Mouse (Mus musculus) lung, postnatal 14 days (tissue): ENCODE measurements around the gene Tiprl.

Experiments
- DNase-seq: peaks from one replicate; pipeline ENCODE4 v3.0.0; 2021

Tiprl gene

GRCm38 (mm10) chr1:165201445-165202012 lies 35.3 kb downstream of the Tiprl start:
- no peak for DNase-seq

- DNase-seq = no peak
Observed at GRCm38 (mm10) chr1:165200748-165201147, 36.0 kb downstream of the Tiprl start.

DNA sequence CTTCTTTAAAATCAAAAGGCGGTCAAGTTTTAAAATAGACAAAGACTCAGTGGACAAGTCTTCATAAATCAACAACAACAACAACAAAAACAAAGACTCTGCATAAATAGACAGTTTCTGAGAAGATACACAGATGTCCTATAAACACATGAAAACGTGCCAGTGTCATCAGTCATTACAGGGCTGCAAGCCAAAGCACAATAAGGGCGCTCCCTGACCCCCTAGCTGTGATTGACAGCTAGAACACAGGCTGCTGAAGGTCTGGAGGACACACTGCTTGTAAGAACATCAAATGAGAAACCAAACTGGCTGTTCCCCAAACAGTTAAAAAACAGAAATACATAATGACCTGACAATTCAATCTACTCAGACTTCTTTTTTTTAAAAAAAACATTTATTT lies 37.2 kb downstream of the Tiprl start:
- DNase-seq = no peak

GRCm38 (mm10) chr1:165198951-165199350 lies 37.8 kb downstream of the Tiprl start:
- DNase-seq = no peak

- DNase-seq = no peak
Observed at GRCm38 (mm10) chr1:165197875-165198274, 38.9 kb downstream of the Tiprl start.

DNA sequence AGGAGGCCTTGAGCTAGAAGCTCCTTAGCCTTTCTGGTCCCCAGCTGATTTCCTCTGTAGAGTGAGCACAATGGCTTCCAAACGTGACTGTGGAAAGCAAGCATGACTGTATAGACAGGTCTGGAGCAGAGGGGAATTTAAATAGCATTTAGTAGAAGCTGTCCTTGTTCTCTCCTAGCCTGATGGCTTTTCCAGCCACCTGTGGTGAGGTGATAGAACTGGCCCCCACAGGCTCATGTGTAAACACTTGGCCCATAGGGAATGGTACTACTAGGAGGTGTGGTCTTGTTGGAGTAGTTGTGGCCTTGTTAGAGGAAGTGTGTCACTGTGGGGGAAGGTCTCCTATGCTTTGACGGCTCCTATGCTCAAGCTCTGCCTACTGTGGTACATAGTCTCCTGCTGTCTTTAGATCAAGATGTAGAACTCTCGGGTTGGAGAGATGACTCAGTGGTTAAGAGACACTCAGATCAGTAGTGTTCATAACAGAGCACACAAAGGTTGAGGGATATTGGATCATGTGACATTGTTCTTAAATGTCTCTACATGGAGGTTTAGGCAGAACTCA lies 41.3 kb downstream of the Tiprl start:
- DNase-seq = no peak

DNA sequence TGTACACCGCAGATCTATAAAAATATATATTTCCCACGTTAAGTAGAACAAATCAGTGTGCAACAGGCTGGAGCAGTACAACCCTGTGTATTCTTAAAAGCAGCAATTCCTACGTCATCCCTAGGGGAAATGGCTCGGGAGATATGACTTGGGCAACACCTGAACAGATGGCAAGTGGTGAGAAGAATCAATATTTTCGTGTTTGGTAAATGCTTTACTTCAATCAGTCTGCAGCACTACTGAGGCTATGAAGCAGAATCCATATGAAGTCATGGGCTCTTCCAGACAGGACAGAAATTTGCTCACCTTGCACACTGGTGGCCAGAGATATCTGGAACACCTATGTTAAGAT lies 42.2 kb downstream of the Tiprl start:
- no peak for DNase-seq

- DNase-seq = peak; percentile 95
Observed at GRCm38 (mm10) chr1:165193880-165194661, 42.7 kb downstream of the Tiprl start, which contains the start of gene Sft2d2. TSS of gene Sft2d2 (minus strand) at chr1:165194438.

DNA sequence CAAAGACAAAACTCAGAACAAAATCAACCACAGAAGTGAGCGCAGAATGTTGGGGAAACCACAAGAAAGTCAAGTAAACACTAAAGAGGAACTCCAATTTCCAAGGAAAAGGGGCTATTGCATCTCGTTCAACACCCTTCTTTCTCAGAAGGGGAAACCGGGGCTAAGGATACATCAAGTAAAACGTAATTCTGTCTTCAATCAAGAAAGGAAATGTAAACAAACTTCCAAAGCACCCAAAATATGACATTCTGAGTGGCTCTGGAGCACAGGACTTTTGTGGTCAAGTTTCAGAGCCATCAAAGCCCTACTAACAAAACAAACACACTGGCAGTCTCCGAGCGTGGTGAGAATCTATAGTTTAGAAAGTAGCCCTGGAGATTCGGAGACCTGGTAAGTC lies 43.4 kb downstream of the Tiprl start:
- DNase-seq = no peak

DNA sequence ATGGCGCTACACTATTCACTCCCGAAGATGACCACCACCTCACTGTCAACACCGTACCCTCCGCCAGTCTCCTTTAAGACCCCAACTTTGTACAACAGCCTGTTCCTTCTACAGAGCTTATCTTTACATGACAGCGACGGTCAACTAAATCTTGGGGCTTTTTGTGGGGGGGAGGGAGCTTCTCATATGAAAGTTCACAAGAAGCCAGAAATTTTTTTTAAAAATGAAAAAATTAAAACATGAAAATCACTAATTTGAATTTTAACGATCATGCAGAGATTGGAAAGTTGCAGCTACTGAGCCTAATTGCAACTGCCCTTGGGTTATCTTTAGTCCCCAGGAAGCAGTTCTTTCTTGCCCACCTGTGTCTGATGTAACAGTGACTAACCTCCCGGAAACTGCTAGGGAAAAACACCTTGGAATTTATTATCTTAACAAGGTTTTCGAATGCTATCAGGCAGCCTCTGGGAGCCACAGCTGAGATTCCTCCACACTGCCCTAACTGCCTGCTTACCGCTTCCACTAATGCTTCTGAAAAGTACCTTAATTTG lies 44.0 kb downstream of the Tiprl start:
- no peak for DNase-seq

GRCm38 (mm10) chr1:165192102-165192501 lies 44.7 kb downstream of the Tiprl start:
- DNase-seq = no peak

DNA sequence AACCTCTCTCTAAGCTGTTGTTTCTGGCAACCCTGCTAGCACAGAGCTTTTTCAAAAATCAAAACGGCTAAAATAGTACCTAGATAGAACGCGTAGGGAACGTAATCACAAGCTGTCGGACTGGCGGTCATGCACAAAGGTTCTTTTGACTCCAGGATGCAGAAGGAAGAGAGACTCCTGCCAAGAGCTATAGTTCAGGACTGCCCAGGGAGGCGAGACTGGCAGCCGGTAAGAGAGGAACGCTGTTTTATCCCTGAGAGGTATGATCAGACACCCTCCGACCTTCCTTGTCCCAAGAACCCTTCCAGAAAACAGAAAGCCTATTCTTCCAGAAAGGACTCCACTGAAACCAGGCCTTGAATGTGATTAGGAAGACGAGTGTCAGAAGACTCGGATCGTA lies 45.2 kb downstream of the Tiprl start:
- DNase-seq = no peak

DNA sequence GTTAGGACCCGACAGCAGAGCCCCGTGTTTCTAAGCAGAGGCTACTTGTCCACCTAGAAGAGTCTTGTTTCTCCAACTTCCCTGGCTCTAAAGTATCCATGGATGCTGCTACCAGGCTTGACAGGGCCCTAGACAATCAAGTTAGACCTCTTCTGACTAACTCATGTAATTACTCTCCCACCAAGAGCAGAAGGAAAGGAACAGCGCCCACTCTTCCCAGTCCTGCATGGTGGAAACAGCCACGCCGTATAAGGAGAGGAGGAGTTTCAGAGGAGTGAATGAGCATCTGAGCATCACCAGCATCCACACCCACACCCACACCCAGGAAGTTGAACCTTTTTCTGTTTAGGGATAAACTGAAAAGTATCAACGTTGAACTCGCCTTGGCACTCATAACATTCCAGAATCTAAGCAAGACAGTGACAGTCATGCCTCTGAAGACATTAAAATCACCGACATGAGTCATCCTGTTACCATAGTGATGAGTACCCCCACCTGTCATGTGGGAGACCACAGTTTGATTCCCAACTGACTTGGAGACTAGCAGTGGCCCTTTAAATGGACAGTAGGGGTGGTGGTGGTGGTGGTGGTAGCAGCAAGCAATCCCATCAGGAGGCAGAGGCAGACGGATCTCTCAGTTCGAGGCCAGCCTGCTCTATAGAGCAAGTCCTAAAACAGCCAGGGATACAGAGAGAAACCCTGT lies 46.1 kb downstream of the Tiprl start:
- no peak for DNase-seq

GRCm38 (mm10) chr1:165190068-165190467 lies 46.7 kb downstream of the Tiprl start:
- DNase-seq = no peak

DNA sequence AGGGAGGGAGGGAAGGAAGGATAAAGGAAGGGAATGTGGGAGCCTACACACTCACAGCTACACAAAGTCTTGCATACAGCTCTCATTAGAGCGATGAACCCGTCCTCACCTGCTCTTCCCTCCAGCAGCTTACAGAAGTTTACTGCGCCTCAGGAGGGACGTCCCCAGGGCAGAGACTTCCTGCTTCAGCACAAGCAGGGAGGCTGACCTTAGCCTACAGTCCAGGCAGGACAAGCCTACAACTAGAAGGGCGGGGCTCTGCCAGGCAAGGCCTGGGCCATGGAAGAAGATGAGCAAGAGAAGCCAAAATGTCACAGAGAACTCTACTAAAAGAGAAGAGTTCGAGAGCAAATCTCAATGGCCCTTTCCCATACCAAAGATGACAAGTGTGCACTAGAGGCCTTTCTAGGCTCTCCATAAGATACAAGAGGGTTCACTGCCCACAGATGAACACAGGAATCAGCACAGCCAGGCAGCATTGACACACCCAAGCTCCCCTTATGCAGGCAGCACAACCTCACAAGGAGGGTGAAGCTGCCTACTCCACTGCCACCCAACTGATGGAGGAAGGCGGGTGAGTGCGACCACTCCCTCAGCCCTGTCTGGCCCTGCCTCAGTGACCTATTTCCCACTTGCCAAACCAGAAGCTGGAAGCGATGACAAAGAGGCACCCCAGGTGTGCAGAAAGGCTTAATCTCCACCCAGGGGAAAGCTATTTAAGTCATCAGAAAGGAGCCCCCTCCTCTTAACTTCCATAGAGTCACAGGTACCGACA lies 47.8 kb downstream of the Tiprl start:
- no peak for DNase-seq

GRCm38 (mm10) chr1:165187357-165187756 lies 49.4 kb downstream of the Tiprl start:
- DNase-seq = no peak

DNA sequence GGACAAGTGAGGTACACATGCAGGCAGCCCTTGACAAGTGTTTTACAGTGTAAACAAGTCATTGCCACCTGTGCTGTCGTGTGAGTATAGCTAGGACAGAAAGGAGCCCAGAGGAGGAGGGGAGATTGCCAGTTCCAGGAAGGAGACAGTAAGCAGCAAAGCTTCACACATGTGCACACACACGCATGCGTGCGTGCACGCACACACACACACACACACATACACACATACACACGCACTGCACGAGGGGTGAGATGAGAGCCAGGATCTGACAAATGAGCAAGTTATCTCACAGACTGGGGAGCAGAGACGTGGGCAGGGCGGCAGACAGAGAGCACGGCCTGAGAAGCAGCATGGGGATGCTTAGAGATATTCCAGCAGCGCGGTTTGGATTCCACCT lies 50.3 kb downstream of the Tiprl start:
- no peak for DNase-seq

- peak; percentile 49 for DNase-seq
Observed at GRCm38 (mm10) chr1:165185116-165185515, 51.7 kb downstream of the Tiprl start.

GRCm38 (mm10) chr1:165184178-165184577 lies 52.6 kb downstream of the Tiprl start:
- no peak for DNase-seq

- peak; percentile 44 for DNase-seq
Observed at GRCm38 (mm10) chr1:165183400-165183799, 53.4 kb downstream of the Tiprl start.

GRCm38 (mm10) chr1:165179321-165179720 lies 57.5 kb downstream of the Tiprl start:
- DNase-seq = no peak

GRCm38 (mm10) chr1:165178075-165178474 lies 58.7 kb downstream of the Tiprl start:
- DNase-seq = no peak
